Mouse (Mus musculus): ENCODE measurements around the gene Tmem33.

- TF ChIP-seq CTCF (conservative IDR thresholded peaks at IDR 0.05; ENCODE audit: low read length) (no peak), POU5F1 (IDR thresholded peaks at IDR 0.05; ENCODE audit: borderline replicate concordance, low read length) (no peak), NANOG (IDR thresholded peaks at IDR 0.05; ENCODE audit: borderline replicate concordance, low read length) (no peak)
These were observed 63.7 kb downstream of the Tmem33 start for GRCm38 (mm10) chr5:67324032-67324431.
